Mouse (Mus musculus): ENCODE data around the gene Kcnip4.

Gene Kcnip4

GRCm38 (mm10) chr5:49255983-49256382 is 268.7 kb downstream of the Kcnip4 start:
- no peak for DNase-seq (ENCODE audit: inconsistent ontology term)

GRCm38 (mm10) chr5:49247081-49247480 is 277.6 kb downstream of the Kcnip4 start:
- DNase-seq (ENCODE audit: inconsistent ontology term), result no peak

GRCm38 (mm10) chr5:49244414-49244813 is 280.3 kb downstream of the Kcnip4 start:
- DNase-seq (ENCODE audit: inconsistent ontology term), result no peak

- no peak for DNase-seq (ENCODE audit: inconsistent ontology term)
Measured at GRCm38 (mm10) chr5:49241708-49242107, 283.0 kb downstream of the Kcnip4 start.

GRCm38 (mm10) chr5:49201164-49201756 is 323.4 kb downstream of the Kcnip4 start:
- peak; percentile 59 for DNase-seq (ENCODE audit: inconsistent ontology term)

- DNase-seq (ENCODE audit: inconsistent ontology term), result no peak
Measured at GRCm38 (mm10) chr5:49188236-49188635, 336.5 kb downstream of the Kcnip4 start.

GRCm38 (mm10) chr5:49150116-49150811 is 374.4 kb downstream of the Kcnip4 start:
- DNase-seq (ENCODE audit: inconsistent ontology term), result no peak

- DNase-seq (ENCODE audit: inconsistent ontology term), result no peak
Measured at GRCm38 (mm10) chr5:49149684-49150083, 375.0 kb downstream of the Kcnip4 start.

GRCm38 (mm10) chr5:49095432-49095831 is 429.3 kb downstream of the Kcnip4 start:
- no peak for DNase-seq (ENCODE audit: inconsistent ontology term)

- peak; percentile 86 for DNase-seq (ENCODE audit: inconsistent ontology term)
Measured at GRCm38 (mm10) chr5:49094945-49095344, 429.8 kb downstream of the Kcnip4 start.

GRCm38 (mm10) chr5:49094306-49094705 is 430.4 kb downstream of the Kcnip4 start:
- DNase-seq (ENCODE audit: inconsistent ontology term), result peak; percentile 95

GRCm38 (mm10) chr5:49090122-49090680 is 434.5 kb downstream of the Kcnip4 start:
- DNase-seq (ENCODE audit: inconsistent ontology term), result peak; percentile 77

- DNase-seq (ENCODE audit: inconsistent ontology term), result no peak
Measured at GRCm38 (mm10) chr5:49065646-49066045, 459.1 kb downstream of the Kcnip4 start.

- no peak for DNase-seq (ENCODE audit: inconsistent ontology term)
Measured at GRCm38 (mm10) chr5:49058926-49059325, 465.8 kb downstream of the Kcnip4 start.

- DNase-seq (ENCODE audit: inconsistent ontology term), result no peak
Measured at GRCm38 (mm10) chr5:49057636-49058340, 466.9 kb downstream of the Kcnip4 start.

GRCm38 (mm10) chr5:49047960-49048359 is 476.7 kb downstream of the Kcnip4 start:
- no peak for DNase-seq (ENCODE audit: inconsistent ontology term)

- DNase-seq (ENCODE audit: inconsistent ontology term), result peak; percentile 53
Measured at GRCm38 (mm10) chr5:49041259-49041845, 483.4 kb downstream of the Kcnip4 start.

GRCm38 (mm10) chr5:48997359-48997758 is 527.3 kb downstream of the Kcnip4 start:
- DNase-seq (ENCODE audit: inconsistent ontology term), result no peak

- no peak for DNase-seq (ENCODE audit: inconsistent ontology term)
Measured at GRCm38 (mm10) chr5:48989145-48989659, 535.5 kb downstream of the Kcnip4 start.

GRCm38 (mm10) chr5:48942378-48943088 is 582.2 kb downstream of the Kcnip4 start:
- DNase-seq (ENCODE audit: inconsistent ontology term), result peak; percentile 70

GRCm38 (mm10) chr5:48931881-48932280 is 592.8 kb downstream of the Kcnip4 start:
- DNase-seq (ENCODE audit: inconsistent ontology term), result no peak
